Mouse (Mus musculus): ENCODE results near the gene Oas1h. TPM values are rescaled to one million over a fixed set of nuclear protein-coding genes. Genes with fewer than 3 reads are reported as not detected.

The Oas1h gene
- polyA plus RNA-seq, 1 experiment from 2014 or later: not detected

DNA sequence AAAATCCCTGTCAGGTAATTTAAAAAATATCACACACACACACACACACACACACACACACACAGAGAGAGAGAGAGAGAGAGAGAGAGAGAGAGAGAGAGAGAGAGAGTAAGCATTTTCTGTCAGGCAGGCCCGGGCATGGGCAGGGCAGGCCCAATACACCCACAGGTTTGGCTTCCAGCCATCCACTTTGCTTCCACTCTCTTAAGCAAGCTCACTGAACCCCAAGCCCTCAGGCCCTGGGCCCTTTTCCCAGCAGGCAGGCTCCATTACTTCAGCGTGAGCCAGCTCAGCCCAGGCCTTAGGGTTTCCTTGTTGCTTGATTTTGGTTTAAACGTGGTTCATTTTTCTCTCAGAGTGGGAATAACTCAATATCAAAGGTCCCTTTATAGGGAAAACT is 16.5 kb upstream of the Oas1h start:
- Histone ChIP-seq H3K36me3 (ENCODE audit: control insufficient read depth, insufficient read depth, low read length) (no peaks in the 10 kb centered on the region), H3K27ac (ENCODE audit: low read depth, low read length) (no peak overlapping the region), H3K27me3 (replicated peaks; ENCODE audit: control insufficient read depth, insufficient read depth, low read length) (no peaks in the 10 kb centered on the region), H3K9me3 (replicated peaks; ENCODE audit: control insufficient read depth, low read length) (no peaks in the 10 kb centered on the region), H3K9ac (ENCODE audit: low read length) (no peak overlapping the region), H3K4me3 (ENCODE audit: low read depth, low read length) (no peak overlapping the region), H3K4me2 (ENCODE audit: low read length) (no peak overlapping the region), H3K4me1 (ENCODE audit: control insufficient read depth, insufficient read depth, low read length) (no peaks in the 10 kb centered on the region)
- 47% methylated on average over 3 of the region's 3 CpGs for WGBS
- DNase-seq (ENCODE audit: low spot score) (peak; percentile 81), ATAC-seq (peak; percentile 68)

DNA sequence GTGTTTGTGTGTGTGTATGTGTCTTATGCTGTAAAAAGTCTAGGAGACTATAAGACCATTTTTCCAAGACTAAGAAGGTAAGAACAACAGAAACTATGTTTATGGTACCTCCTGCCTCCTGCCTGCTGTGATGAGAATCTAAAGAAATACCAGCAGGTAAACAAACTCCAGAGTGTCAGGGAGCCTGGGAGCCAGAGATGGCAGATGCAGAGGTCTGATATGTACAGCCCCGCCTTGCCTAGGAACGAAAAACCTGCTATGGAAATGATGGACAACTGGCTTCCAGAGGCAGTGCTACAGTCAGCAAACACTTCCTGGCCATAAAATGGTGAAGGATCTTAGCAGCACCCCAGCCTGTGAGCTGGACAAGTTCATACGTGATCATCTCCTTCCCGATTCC is 14.2 kb upstream of the Oas1h start, which contains the start of gene Oas1f:
Gene Oas1f (plus strand): TSS at position 301 of the 400 bp plus-strand sequence.
- DNase-seq (ENCODE audit: low spot score) (no peak), ATAC-seq (no peak)
- Histone ChIP-seq H3K4me3 (ENCODE audit: low read depth, low read length) (no peak within 1 kb of the TSS), H3K27me3 (replicated peaks; ENCODE audit: control insufficient read depth, insufficient read depth, low read length) (no peaks in the 10 kb centered on the region), H3K4me1 (ENCODE audit: control insufficient read depth, insufficient read depth, low read length) (no peaks in the 10 kb centered on the region), H3K36me3 (ENCODE audit: control insufficient read depth, insufficient read depth, low read length) (no peaks in the 10 kb centered on the region), H3K27ac (ENCODE audit: low read depth, low read length) (no peak within 1 kb of the TSS), H3K4me2 (ENCODE audit: low read length) (no peak within 1 kb of the TSS), H3K9ac (ENCODE audit: low read length) (no peak within 1 kb of the TSS), H3K9me3 (replicated peaks; ENCODE audit: control insufficient read depth, low read length) (no peaks in the 10 kb centered on the region)
- WGBS: 79% methylated on average over 4 of the region's 4 CpGs

DNA sequence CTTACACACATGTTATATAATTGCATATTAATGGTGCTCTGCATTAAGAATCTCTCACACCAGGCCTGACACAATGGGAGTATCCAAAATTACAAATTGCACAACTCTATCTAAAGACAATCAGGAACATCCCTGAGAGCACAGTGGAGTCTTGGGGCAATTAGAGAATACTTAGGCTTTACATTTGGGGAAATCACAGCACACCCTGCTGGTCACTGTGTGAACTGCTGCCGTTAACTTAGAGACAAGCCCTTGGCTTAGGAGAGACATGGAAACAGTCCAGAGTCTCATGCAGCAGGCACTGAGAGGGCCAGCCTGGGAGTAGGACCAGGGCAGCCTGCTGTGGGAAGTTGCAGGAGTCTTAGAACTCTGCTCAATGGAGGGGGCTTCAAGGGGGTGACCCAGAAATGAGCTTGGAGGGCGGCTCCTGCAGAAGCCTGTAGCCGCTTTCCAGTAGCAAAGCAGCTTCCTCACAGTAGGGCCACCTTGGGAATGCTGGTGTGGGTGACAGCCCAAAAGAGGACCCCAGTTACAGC is 11.6 kb upstream of the Oas1h start:
- H3K9ac ChIP-seq (ENCODE audit: low read length): no peak overlapping the region
- no peak overlapping the region for H3K27ac ChIP-seq (ENCODE audit: low read depth, low read length)
- peaks cover 6% of the 10 kb centered on the region; the same call in 1 of the 2 replicates for H3K9me3 ChIP-seq (replicated peaks; ENCODE audit: control insufficient read depth, low read length)
- no peak for ATAC-seq
- WGBS: 62% methylated on average over 3 of the region's 3 CpGs
- no peak overlapping the region for H3K4me3 ChIP-seq (ENCODE audit: low read depth, low read length)
- DNase-seq (ENCODE audit: low spot score): peak; percentile 62
- no peak overlapping the region for H3K4me2 ChIP-seq (ENCODE audit: low read length)
- no peaks in the 10 kb centered on the region for H3K36me3 ChIP-seq (ENCODE audit: control insufficient read depth, insufficient read depth, low read length)
- H3K4me1 ChIP-seq (ENCODE audit: control insufficient read depth, insufficient read depth, low read length): no peaks in the 10 kb centered on the region
- no peaks in the 10 kb centered on the region for H3K27me3 ChIP-seq (replicated peaks; ENCODE audit: control insufficient read depth, insufficient read depth, low read length)

DNA sequence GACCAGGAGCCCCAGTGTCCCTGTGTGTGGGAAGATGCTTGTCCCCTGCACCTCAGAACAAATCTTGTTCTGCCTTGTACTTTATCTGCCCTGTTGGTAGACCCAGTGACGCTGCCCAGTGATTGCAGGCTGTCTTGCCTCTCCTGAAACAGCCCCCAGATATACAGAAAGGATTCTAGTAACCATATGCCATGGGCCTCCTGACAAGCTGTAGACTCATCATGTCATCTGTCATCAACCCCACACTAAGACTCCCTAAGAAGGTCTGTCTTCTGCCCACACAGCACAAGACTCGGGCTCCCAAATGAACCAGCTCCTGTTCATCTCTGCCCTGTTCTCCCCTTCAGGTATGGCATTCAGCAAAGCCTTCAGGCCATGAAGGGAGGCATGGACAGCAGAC is 2.0 kb upstream of the Oas1h start:
- ATAC-seq (no peak), DNase-seq (ENCODE audit: low spot score) (no peak)
- Histone ChIP-seq H3K27me3 (replicated peaks; ENCODE audit: control insufficient read depth, insufficient read depth, low read length) (no peaks in the 10 kb centered on the region), H3K4me3 (ENCODE audit: low read depth, low read length) (no peak overlapping the region), H3K9me3 (replicated peaks; ENCODE audit: control insufficient read depth, low read length) (peaks cover 5% of the 10 kb centered on the region; the same call in 1 of the 2 replicates), H3K36me3 (ENCODE audit: control insufficient read depth, insufficient read depth, low read length) (no peaks in the 10 kb centered on the region), H3K4me1 (ENCODE audit: control insufficient read depth, insufficient read depth, low read length) (no peaks in the 10 kb centered on the region), H3K4me2 (ENCODE audit: low read length) (no peak overlapping the region), H3K27ac (ENCODE audit: low read depth, low read length) (no peak overlapping the region), H3K9ac (ENCODE audit: low read length) (no peak overlapping the region)
- 79% methylated on average over 2 of the region's 2 CpGs for WGBS

DNA sequence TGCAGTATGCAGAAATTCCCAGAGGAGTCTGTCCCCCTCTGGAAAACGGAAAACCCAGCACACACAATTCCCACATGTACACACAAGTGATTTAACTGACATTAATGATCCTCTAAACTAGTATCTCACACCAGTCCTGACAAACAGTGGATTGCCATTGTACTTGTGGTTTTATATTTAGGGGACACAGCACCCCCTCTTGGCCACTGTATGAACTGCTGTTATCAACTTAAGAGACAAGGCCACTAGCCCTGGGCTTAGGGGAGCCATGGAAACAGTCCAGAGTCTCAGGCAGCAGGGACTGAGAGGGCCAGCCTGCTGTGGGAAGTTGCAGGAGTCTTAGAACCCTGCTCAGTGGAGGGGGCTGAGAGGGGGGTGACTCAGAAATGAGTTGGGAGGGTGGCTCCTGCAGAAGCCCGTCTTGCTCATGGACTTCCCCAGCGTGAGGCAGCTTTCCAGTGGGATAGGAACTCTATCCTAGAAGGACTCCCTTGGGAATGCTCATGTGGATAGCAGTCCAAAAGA is 4.2 kb downstream of the Oas1h start:
- Histone ChIP-seq H3K4me3 (ENCODE audit: low read depth, low read length) (no peak overlapping the region), H3K9ac (ENCODE audit: low read length) (no peak overlapping the region), H3K36me3 (ENCODE audit: control insufficient read depth, insufficient read depth, low read length) (no peaks in the 10 kb centered on the region), H3K4me2 (ENCODE audit: low read length) (no peak overlapping the region), H3K9me3 (replicated peaks; ENCODE audit: control insufficient read depth, low read length) (no peaks in the 10 kb centered on the region), H3K27me3 (replicated peaks; ENCODE audit: control insufficient read depth, insufficient read depth, low read length) (no peaks in the 10 kb centered on the region), H3K4me1 (ENCODE audit: control insufficient read depth, insufficient read depth, low read length) (no peaks in the 10 kb centered on the region), H3K27ac (ENCODE audit: low read depth, low read length) (no peak overlapping the region)
- ATAC-seq: no peak
- 79% methylated on average over 3 of the region's 3 CpGs for WGBS
- DNase-seq (ENCODE audit: low spot score): peak; percentile 22

DNA sequence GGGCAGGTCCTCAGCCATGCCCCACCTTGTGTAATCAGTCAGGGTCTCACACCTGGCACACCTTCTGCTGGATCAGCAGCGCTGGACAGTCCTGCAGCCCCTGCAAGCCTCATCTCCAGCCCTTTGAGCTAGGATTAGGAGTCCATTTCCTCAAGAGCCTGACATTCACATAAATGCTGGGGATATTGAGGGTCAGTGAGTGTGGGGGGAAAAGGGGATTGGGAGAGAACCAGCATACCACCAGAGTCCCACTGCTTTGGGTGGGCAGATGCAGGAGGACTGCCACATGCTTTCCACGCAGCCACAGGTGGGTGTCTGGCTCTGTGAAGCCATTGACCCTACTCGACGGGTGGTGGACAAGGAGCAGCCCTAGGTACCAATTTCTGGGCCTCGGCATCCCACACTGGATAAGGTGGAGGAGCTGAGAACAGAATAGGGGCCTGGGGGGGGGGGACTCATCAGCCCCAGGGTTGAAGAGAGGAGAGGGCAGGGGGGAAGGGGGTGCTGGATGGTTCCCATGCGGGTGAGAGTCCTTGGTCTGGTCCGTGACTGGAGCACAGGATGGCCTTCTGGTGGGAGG is 8.3 kb downstream of the Oas1h start:
- Histone ChIP-seq H3K9me3 (replicated peaks; ENCODE audit: control insufficient read depth, low read length) (no peaks in the 10 kb centered on the region), H3K9ac (ENCODE audit: low read length) (no peak overlapping the region), H3K4me3 (ENCODE audit: low read depth, low read length) (no peak overlapping the region), H3K27ac (ENCODE audit: low read depth, low read length) (no peak overlapping the region), H3K4me2 (ENCODE audit: low read length) (no peak overlapping the region), H3K36me3 (ENCODE audit: control insufficient read depth, insufficient read depth, low read length) (no peaks in the 10 kb centered on the region), H3K27me3 (replicated peaks; ENCODE audit: control insufficient read depth, insufficient read depth, low read length) (no peaks in the 10 kb centered on the region), H3K4me1 (ENCODE audit: control insufficient read depth, insufficient read depth, low read length) (no peaks in the 10 kb centered on the region)
- WGBS: 79% methylated on average over 7 of the region's 7 CpGs
- DNase-seq (ENCODE audit: low spot score): no peak
- ATAC-seq: no peak

DNA sequence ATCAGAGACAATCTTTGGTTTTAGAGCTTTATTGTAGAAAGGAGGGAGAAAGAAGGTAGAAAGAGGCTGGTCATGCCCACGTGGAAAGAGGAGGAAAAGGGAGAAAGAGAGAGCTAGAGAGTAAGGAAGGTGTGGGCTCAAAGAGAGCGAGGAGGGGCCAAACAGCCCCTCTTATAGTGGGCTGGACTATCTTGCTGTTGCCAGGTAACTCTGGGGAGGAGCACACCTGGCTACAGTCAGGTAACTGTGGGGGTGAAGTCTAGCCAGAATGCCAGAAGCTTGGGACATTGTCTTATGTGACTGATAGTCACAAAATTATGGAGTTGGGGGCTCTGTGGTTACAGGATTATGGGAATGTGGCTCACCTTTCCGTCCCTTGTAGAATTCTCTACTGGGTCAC is 8.9 kb downstream of the Oas1h start:
- WGBS: 68% methylated on average over 3 of the region's 3 CpGs
- no peaks in the 10 kb centered on the region for H3K27me3 ChIP-seq (replicated peaks; ENCODE audit: control insufficient read depth, insufficient read depth, low read length)
- H3K36me3 ChIP-seq (ENCODE audit: control insufficient read depth, insufficient read depth, low read length): no peaks in the 10 kb centered on the region
- H3K27ac ChIP-seq (ENCODE audit: low read depth, low read length): no peak overlapping the region
- H3K9ac ChIP-seq (ENCODE audit: low read length): no peak overlapping the region
- H3K4me2 ChIP-seq (ENCODE audit: low read length): no peak overlapping the region
- no peaks in the 10 kb centered on the region for H3K4me1 ChIP-seq (ENCODE audit: control insufficient read depth, insufficient read depth, low read length)
- no peak for DNase-seq (ENCODE audit: low spot score)
- no peak for ATAC-seq
- no peaks in the 10 kb centered on the region for H3K9me3 ChIP-seq (replicated peaks; ENCODE audit: control insufficient read depth, low read length)
- H3K4me3 ChIP-seq (ENCODE audit: low read depth, low read length): no peak overlapping the region

DNA sequence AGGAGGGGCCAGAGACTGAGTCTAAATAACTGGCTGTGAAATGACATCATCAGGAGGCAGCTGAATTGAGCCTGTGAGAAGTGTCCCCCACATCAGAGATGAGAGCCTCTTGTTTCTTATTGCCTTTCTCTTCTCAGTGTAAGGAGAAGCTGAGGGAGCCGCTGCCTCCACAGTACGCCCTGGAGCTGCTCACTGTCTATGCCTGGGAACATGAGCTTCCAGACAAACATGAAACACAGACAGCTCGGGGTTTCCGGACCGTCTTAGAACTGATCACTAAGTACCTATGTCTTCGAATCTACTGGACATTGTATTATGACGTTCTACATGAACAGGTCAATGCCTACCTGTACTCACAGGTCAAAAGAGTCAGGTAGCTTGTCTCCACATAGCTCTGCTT is 9.6 kb downstream of the Oas1h start:
- H3K4me2 ChIP-seq (ENCODE audit: low read length): no peak overlapping the region
- no peaks in the 10 kb centered on the region for H3K9me3 ChIP-seq (replicated peaks; ENCODE audit: control insufficient read depth, low read length)
- no peak overlapping the region for H3K4me3 ChIP-seq (ENCODE audit: low read depth, low read length)
- no peak overlapping the region for H3K9ac ChIP-seq (ENCODE audit: low read length)
- WGBS: 80% methylated on average over 7 of the region's 7 CpGs
- no peaks in the 10 kb centered on the region for H3K4me1 ChIP-seq (ENCODE audit: control insufficient read depth, insufficient read depth, low read length)
- DNase-seq (ENCODE audit: low spot score) (no peak), ATAC-seq (no peak)
- H3K36me3 ChIP-seq (ENCODE audit: control insufficient read depth, insufficient read depth, low read length): no peaks in the 10 kb centered on the region
- no peak overlapping the region for H3K27ac ChIP-seq (ENCODE audit: low read depth, low read length)
- H3K27me3 ChIP-seq (replicated peaks; ENCODE audit: control insufficient read depth, insufficient read depth, low read length): no peaks in the 10 kb centered on the region

DNA sequence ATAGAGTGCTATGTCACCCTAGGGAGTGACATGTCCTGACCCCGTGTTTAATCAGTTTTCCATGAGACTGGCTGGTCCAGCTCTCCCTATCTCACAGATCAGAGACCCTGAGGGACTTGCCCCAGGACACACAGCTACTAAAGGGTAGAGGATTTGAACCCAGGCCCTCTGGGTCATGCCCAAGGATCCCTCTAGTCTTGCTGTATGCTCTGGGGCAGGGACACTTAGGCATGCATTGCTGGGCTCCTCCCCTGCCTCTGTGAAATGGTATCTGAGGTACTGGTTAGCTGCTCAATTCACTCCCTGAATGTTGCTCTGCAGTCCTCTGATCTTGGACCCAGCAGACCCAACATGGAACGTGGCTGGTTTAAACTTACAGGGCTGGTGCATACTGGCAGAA is 10.2 kb downstream of the Oas1h start:
- no peak for ATAC-seq
- Histone ChIP-seq H3K27me3 (replicated peaks; ENCODE audit: control insufficient read depth, insufficient read depth, low read length) (no peaks in the 10 kb centered on the region), H3K9me3 (replicated peaks; ENCODE audit: control insufficient read depth, low read length) (no peaks in the 10 kb centered on the region), H3K9ac (ENCODE audit: low read length) (no peak overlapping the region), H3K4me1 (ENCODE audit: control insufficient read depth, insufficient read depth, low read length) (no peaks in the 10 kb centered on the region), H3K36me3 (ENCODE audit: control insufficient read depth, insufficient read depth, low read length) (no peaks in the 10 kb centered on the region), H3K4me3 (ENCODE audit: low read depth, low read length) (no peak overlapping the region), H3K27ac (ENCODE audit: low read depth, low read length) (no peak overlapping the region), H3K4me2 (ENCODE audit: low read length) (no peak overlapping the region)
- no peak for DNase-seq (ENCODE audit: low spot score)
- 44% methylated on average over 2 of the region's 2 CpGs for WGBS

Measured in forebrain, embryonic 14.5 days (tissue).